Mouse (Mus musculus): ENCODE measurements at regions not wholly inside any gene's neighbourhood (a gene's known extent, or its start where the extent isn't known, plus 50 kb on each side); places are given as distances from the start of the nearest gene placed in this dataset.

DNA sequence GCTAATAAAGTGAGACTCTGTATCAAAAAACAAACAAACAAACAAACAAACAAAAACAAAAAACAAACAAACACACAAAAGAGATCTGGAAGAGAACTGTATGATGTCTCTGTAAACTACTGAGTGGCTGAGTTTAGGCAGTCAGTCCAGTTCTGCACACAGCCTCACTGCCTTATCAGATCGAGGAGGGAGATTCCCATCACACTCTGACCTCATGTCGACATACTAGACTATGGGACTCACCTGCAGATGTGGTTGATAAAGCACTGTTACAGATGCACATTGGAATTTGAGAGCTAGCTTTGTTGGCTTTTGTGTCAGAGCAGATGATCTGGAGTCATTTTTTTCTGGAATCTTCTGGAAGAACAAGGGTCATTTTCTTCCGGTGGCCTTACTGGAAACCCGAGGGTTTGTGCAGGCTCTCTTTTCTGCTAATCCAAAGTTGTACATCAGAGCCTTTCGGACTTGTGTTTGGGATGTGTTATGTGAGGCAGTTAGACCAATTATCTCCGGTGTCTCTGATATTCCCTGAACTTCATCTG, 135.6 kb upstream of the Nrip1 start:
- H3K27ac ChIP-seq (ENCODE audit: low read depth), result no peak overlapping the region
- TF ChIP-seq EP300 (IDR thresholded peaks at IDR 0.05; ENCODE audit: low read depth) (no peak), CTCF (IDR thresholded peaks at IDR 0.05; ENCODE audit: low read depth) (no peak)
- no peak overlapping the region for H3K4me3 ChIP-seq (ENCODE audit: low read depth, low read length)
- H3K9me3 ChIP-seq (replicated peaks; ENCODE audit: control insufficient read depth, low read length), result no peaks in the 10 kb centered on the region
- H3K4me1 ChIP-seq (ENCODE audit: control insufficient read depth, insufficient read depth), result no peaks in the 10 kb centered on the region
- H3K9ac ChIP-seq (replicated peaks; ENCODE audit: low read depth, low read length), result no peak overlapping the region
- H3K4me2 ChIP-seq (ENCODE audit: low read depth, low read length), result no peak overlapping the region
- H3K27me3 ChIP-seq (ENCODE audit: control insufficient read depth, insufficient read depth, low read length), result no peaks in the 10 kb centered on the region
- DNase-seq (ENCODE audit: low spot score) (no peak), ATAC-seq (ENCODE audit: insufficient read depth, low read depth) (no peak)
- 80% methylated on average over 6 of the region's 6 CpGs for WGBS
- H3K36me3 ChIP-seq (replicated peaks; ENCODE audit: control insufficient read depth, insufficient read depth, low read length), result no peaks in the 10 kb centered on the region

DNA sequence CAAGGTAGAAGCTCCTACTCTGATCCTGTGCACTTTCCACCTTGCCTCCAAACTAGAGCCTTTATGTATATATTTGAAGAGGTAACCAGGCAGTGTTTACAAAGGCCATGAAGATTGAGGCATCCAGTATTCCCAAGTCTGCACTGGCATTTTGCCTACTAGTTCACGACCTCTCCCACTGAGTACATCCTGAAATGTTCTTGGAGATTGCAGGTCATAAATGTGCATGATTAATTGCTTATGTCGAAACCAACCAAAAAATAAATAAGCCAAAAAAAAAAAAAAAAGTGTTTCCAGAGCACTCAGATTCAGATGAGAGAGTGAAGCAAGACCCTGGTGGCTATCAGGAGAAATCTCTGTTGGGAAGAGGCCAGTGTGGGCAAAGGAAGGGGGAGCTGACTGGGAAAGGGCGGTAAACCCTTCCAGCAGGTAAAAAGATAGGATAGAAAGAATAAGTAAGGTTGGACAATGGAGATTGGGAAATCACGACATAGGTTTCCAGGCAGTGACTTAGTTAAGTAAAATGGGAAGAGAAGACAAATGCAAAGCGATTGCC, 133.6 kb upstream of the Nrip1 start:
- 74% methylated on average over 5 of the region's 5 CpGs for WGBS
- TF ChIP-seq EP300 (IDR thresholded peaks at IDR 0.05; ENCODE audit: low read depth) (no peak), CTCF (IDR thresholded peaks at IDR 0.05; ENCODE audit: low read depth) (no peak)

DNA sequence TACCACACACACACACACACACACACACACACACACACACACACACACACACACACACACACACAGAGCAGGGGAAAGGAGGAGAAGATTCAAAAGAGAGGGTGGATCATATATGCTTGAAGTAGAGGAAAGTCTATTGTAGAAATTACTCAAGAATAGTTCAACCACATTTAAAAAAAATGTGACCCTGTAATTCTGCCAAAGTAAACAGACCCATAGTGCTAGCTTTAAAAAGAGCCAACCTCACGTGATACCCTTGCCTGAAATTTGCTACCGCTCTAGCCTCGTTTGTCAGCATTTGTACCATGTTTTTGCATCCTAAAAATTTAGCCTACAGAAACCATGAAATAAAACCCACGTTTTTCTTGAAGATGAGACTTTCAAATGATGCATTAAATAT, 132.6 kb upstream of the Nrip1 start:
- no peaks in the 10 kb centered on the region for H3K36me3 ChIP-seq (replicated peaks; ENCODE audit: control insufficient read depth, insufficient read depth, low read length)
- ATAC-seq (ENCODE audit: insufficient read depth, low read depth) (no peak), DNase-seq (ENCODE audit: low spot score) (no peak)
- H3K4me3 ChIP-seq (ENCODE audit: low read depth, low read length), result no peak overlapping the region
- H3K27ac ChIP-seq (ENCODE audit: low read depth), result no peak overlapping the region
- no peaks in the 10 kb centered on the region for H3K4me1 ChIP-seq (ENCODE audit: control insufficient read depth, insufficient read depth)
- H3K27me3 ChIP-seq (ENCODE audit: control insufficient read depth, insufficient read depth, low read length), result no peaks in the 10 kb centered on the region
- WGBS, result 61% methylated on average over 4 of the region's 4 CpGs
- no peaks in the 10 kb centered on the region for H3K9me3 ChIP-seq (replicated peaks; ENCODE audit: control insufficient read depth, low read length)
- TF ChIP-seq EP300 (IDR thresholded peaks at IDR 0.05; ENCODE audit: low read depth) (no peak), CTCF (IDR thresholded peaks at IDR 0.05; ENCODE audit: low read depth) (no peak)
- no peak overlapping the region for H3K9ac ChIP-seq (replicated peaks; ENCODE audit: low read depth, low read length)
- no peak overlapping the region for H3K4me2 ChIP-seq (ENCODE audit: low read depth, low read length)

More for the DNA sequence above, 133.6 kb upstream of the Nrip1 start:
- Histone ChIP-seq H3K27ac (ENCODE audit: low read depth) (no peak overlapping the region), H3K9ac (replicated peaks; ENCODE audit: low read depth, low read length) (no peak overlapping the region), H3K9me3 (replicated peaks; ENCODE audit: control insufficient read depth, low read length) (no peaks in the 10 kb centered on the region), H3K27me3 (ENCODE audit: control insufficient read depth, insufficient read depth, low read length) (no peaks in the 10 kb centered on the region), H3K4me2 (ENCODE audit: low read depth, low read length) (no peak overlapping the region), H3K4me3 (ENCODE audit: low read depth, low read length) (no peak overlapping the region), H3K36me3 (replicated peaks; ENCODE audit: control insufficient read depth, insufficient read depth, low read length) (no peaks in the 10 kb centered on the region), H3K4me1 (ENCODE audit: control insufficient read depth, insufficient read depth) (no peaks in the 10 kb centered on the region)
- ATAC-seq (ENCODE audit: insufficient read depth, low read depth), result no peak
- no peak for DNase-seq (ENCODE audit: low spot score)

DNA sequence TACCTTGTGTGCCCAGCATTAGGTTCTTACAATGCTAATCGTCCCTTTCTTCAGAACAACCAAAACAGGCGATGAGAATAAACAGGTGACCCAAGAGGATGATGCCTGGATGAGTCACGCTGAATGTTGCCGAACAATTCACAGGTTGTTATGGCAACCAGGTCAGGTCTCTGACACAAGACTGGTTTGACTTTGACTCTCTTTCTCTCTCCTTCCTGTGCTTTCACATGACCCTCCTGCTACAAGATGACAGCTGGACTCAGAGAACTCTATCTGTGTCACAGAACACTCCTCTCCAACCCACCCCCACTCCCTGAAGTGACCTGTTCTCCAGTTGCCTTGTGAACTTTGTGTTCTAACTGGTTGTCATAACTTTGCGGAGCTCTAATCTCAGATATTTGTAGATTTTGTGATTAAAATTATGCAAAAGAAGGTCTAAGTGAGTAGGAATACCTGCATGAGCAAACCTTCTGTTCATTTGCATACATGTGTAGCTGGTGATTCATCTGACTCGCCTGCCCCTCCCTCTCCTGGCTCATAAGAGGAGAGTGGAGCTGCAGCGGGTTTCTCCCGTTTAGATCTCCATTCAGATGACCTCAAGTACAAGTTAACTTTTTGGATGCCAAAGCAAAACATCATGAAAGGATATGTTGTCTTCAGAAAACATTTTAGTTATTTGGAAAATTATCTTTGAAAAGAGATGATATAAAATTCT, 126.2 kb upstream of the Nrip1 start:
- Histone ChIP-seq H3K4me2 (ENCODE audit: low read depth, low read length) (no peak overlapping the region), H3K36me3 (replicated peaks; ENCODE audit: control insufficient read depth, insufficient read depth, low read length) (no peaks in the 10 kb centered on the region), H3K27me3 (ENCODE audit: control insufficient read depth, insufficient read depth, low read length) (no peaks in the 10 kb centered on the region), H3K9ac (replicated peaks; ENCODE audit: low read depth, low read length) (no peak overlapping the region), H3K9me3 (replicated peaks; ENCODE audit: control insufficient read depth, low read length) (no peaks in the 10 kb centered on the region), H3K4me3 (ENCODE audit: low read depth, low read length) (no peak overlapping the region), H3K4me1 (ENCODE audit: control insufficient read depth, insufficient read depth) (no peaks in the 10 kb centered on the region), H3K27ac (ENCODE audit: low read depth) (no peak overlapping the region)
- DNase-seq (ENCODE audit: low spot score) (no peak), ATAC-seq (ENCODE audit: insufficient read depth, low read depth) (no peak)
- TF ChIP-seq EP300 (IDR thresholded peaks at IDR 0.05; ENCODE audit: low read depth) (no peak), CTCF (IDR thresholded peaks at IDR 0.05; ENCODE audit: low read depth) (no peak)
- 57% methylated on average over 8 of the region's 8 CpGs for WGBS

DNA sequence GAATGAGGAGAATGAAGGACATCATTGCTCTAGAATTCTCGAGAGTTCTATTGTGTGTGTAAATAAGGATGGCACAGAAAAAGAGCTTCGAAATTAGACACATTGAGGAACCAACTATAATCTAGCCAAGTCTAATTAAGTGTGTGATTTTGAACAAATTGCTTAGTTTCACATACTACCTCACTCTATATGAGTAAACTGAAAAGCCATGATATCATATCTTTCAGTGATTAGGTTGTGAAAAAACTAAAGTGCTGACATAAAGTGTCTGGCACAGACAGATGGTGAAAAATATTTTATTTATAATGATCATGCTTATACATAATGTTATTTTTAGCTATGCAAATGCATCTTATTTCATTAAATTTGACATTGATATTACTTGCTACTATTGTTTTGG, 124.6 kb upstream of the Nrip1 start:
- Histone ChIP-seq H3K27ac (ENCODE audit: low read depth) (no peak overlapping the region), H3K27me3 (ENCODE audit: control insufficient read depth, insufficient read depth, low read length) (no peaks in the 10 kb centered on the region), H3K9ac (replicated peaks; ENCODE audit: low read depth, low read length) (no peak overlapping the region), H3K4me2 (ENCODE audit: low read depth, low read length) (no peak overlapping the region), H3K4me3 (ENCODE audit: low read depth, low read length) (no peak overlapping the region), H3K36me3 (replicated peaks; ENCODE audit: control insufficient read depth, insufficient read depth, low read length) (no peaks in the 10 kb centered on the region), H3K9me3 (replicated peaks; ENCODE audit: control insufficient read depth, low read length) (no peaks in the 10 kb centered on the region), H3K4me1 (ENCODE audit: control insufficient read depth, insufficient read depth) (no peaks in the 10 kb centered on the region)
- DNase-seq (ENCODE audit: low spot score) (no peak), ATAC-seq (ENCODE audit: insufficient read depth, low read depth) (no peak)
- no peak for TF ChIP-seq EP300 (IDR thresholded peaks at IDR 0.05; ENCODE audit: low read depth)
- 57% methylated on average over 2 of the region's 2 CpGs for WGBS

Data from heart, postnatal 0 days (tissue).